Mouse (Mus musculus): ENCODE data around the gene Dbnl. TPM values are rescaled to one million over a fixed set of nuclear protein-coding genes. Genes with fewer than 3 reads are reported as not detected.

The Dbnl gene
- polyA plus RNA-seq, 1 experiment from 2014 or later, result 113 TPM

Other genes with a start within 250 kb of the Dbnl start
- gene Ccdc117, start 246.3 kb upstream of the Dbnl start, polyA plus RNA-seq (2014; fragmentation: Nextera tagmentation; extraction: Ambion mirVana), result 11.1 and 21.3 TPM in 2 replicates
- not detected in 2 replicates for gene Ankrd36, start 218.8 kb upstream of the Dbnl start, polyA plus RNA-seq (2014; fragmentation: Nextera tagmentation; extraction: Ambion mirVana)
- 206 and 264 TPM in 2 replicates for gene Mrps24, start 72.8 kb upstream of the Dbnl start, polyA plus RNA-seq (2014; fragmentation: Nextera tagmentation; extraction: Ambion mirVana)
- gene Urgcp, start 26.1 kb upstream of the Dbnl start, polyA plus RNA-seq (2014; fragmentation: Nextera tagmentation; extraction: Ambion mirVana), result 9.9 and 15.1 TPM in 2 replicates
- gene Pgam2, start 15.2 kb downstream of the Dbnl start, polyA plus RNA-seq (2014; fragmentation: Nextera tagmentation; extraction: Ambion mirVana), result 3.3 and 4.4 TPM in 2 replicates
- gene Polm, start 49.5 kb downstream of the Dbnl start, polyA plus RNA-seq (2014; fragmentation: Nextera tagmentation; extraction: Ambion mirVana), result 6.6 and 9.1 TPM in 2 replicates
- 16.7 and 30.7 TPM in 2 replicates for gene Aebp1, start 73.5 kb downstream of the Dbnl start, polyA plus RNA-seq (2014; fragmentation: Nextera tagmentation; extraction: Ambion mirVana)
- gene Pold2, start 89.8 kb downstream of the Dbnl start, polyA plus RNA-seq (2014; fragmentation: Nextera tagmentation; extraction: Ambion mirVana), result 116 and 128 TPM in 2 replicates
- 1.5 and 2.4 TPM in 2 replicates for gene Myl7, start 110.3 kb downstream of the Dbnl start, polyA plus RNA-seq (2014; fragmentation: Nextera tagmentation; extraction: Ambion mirVana)
- gene Gck, start 161.6 kb downstream of the Dbnl start, polyA plus RNA-seq (2014; fragmentation: Nextera tagmentation; extraction: Ambion mirVana), result 1.5 and 2.0 TPM in 2 replicates
- gene Ykt6, start 167.2 kb downstream of the Dbnl start, polyA plus RNA-seq (2014; fragmentation: Nextera tagmentation; extraction: Ambion mirVana), result 23.1 and 34.4 TPM in 2 replicates

Measured in kidney, embryonic 14.5 days (tissue).